Mouse (Mus musculus) thymus, adult 2 months (tissue): ENCODE measurements around the gene Trmt1.

ENCODE experiments used
- CTCF ChIP-seq: fragments of 200-500 bp; IDR thresholded peaks from 2 replicates; pipeline ENCODE4 v1.5.1; 2012; ENCODE audit warnings: mild to moderate bottlenecking, control low read depth, low read length, moderate library complexity, borderline replicate concordance; ENCODE audit not compliant: control insufficient read depth, poor library complexity, insufficient read depth; ENCODE audit errors: extremely low read depth
- POLR2A ChIP-seq: fragments of 200-500 bp; IDR thresholded peaks from 2 replicates; pipeline ENCODE4 v1.6.1; 2012; ENCODE audit warnings: mild to moderate bottlenecking, low read length, control low read depth, moderate library complexity; ENCODE audit not compliant: control insufficient read depth, poor library complexity, insufficient read depth; ENCODE audit errors: extremely low read depth

- TF ChIP-seq CTCF = no peak
- no peak for TF ChIP-seq POLR2A
Measured at GRCm38 (mm10) chr8:84713381-84713780, 27.3 kb downstream of the Trmt1 start.
